Mouse (Mus musculus) neural tube, embryonic 13.5 days (tissue): Measurements from ENCODE around the gene Foxa1. TPM values are rescaled to one million over a fixed set of nuclear protein-coding genes. Genes with fewer than 3 reads are reported as not detected.

Experiments
- ATAC-seq: fragments of 200-750 bp; cut with Nextera tagmentation; 2 replicates; pipeline ENCODE4 v1.8.0; 2017; ENCODE audit warnings: low read depth, mild to moderate bottlenecking, moderate TSS enrichment, moderate library complexity
- H3K27ac ChIP-seq: fragments of 300-500 bp; sonication (generic); replicated peaks from 2 replicates; pipeline ENCODE4 v1.5.1; 2015; ENCODE audit warnings: moderate library complexity, mild to moderate bottlenecking, inconsistent platforms
- H3K27me3 ChIP-seq: fragments of 300-500 bp; sonication (generic); 2 replicates; pipeline ENCODE4 v1.6.1; 2015; ENCODE audit warnings: mild to moderate bottlenecking, inconsistent platforms
- H3K36me3 ChIP-seq: fragments of 300-500 bp; sonication (generic); 2 replicates; pipeline ENCODE4 v1.6.1; 2015; ENCODE audit warnings: mild to moderate bottlenecking, inconsistent platforms
- H3K4me1 ChIP-seq: fragments of 300-500 bp; sonication (generic); replicated peaks from 2 replicates; pipeline ENCODE4 v1.6.1; 2015; ENCODE audit warnings: inconsistent platforms
- H3K4me2 ChIP-seq: fragments of 300-500 bp; sonication (generic); 2 replicates; pipeline ENCODE4 v1.6.1; 2015; ENCODE audit warnings: inconsistent platforms, mild to moderate bottlenecking, moderate library complexity
- H3K4me3 ChIP-seq: fragments of 300-500 bp; sonication (generic); 2 replicates; pipeline ENCODE4 v1.5.1; 2015; ENCODE audit warnings: mild to moderate bottlenecking, inconsistent platforms
- H3K9ac ChIP-seq: fragments of 300-500 bp; sonication (generic); 2 replicates; pipeline ENCODE4 v1.6.1; 2015; ENCODE audit warnings: moderate library complexity, mild to moderate bottlenecking, inconsistent platforms
- H3K9me3 ChIP-seq: fragments of 300-500 bp; sonication (generic); 2 replicates; pipeline ENCODE4 v1.6.1; 2016; ENCODE audit warnings: inconsistent platforms
- WGBS: fragments of 180-500 bp; shearing (Covaris S2); methylation state at CpG from one replicate; pipeline ENCODE4 v1.1.7; 2015; 5-methylcytosine and 5-hydroxymethylcytosine counted together
- polyA plus RNA-seq: library from polyadenylated mRNA; unstranded; fragments of >200 nt; fragmentation: Nextera tagmentation; extraction: Ambion mirVana; gene quantifications from 2 replicates; pipeline ENCODE4 v1.2.1, GENCODE M21; 2015

Gene Foxa1
- polyA plus RNA-seq, 1 experiment from 2014 or later = 0.74 TPM

- peaks cover 99% of the 10 kb centered on the region for H3K27me3 ChIP-seq
- no peaks in the 10 kb centered on the region for H3K9me3 ChIP-seq
- H3K4me2 ChIP-seq = no peak overlapping the region
- no peak overlapping the region for H3K4me3 ChIP-seq
- no peaks in the 10 kb centered on the region for H3K36me3 ChIP-seq
- no peak overlapping the region for H3K27ac ChIP-seq
- ATAC-seq = no peak
- WGBS = under 1% methylated on average over 20 of the region's 20 CpGs
- H3K9ac ChIP-seq = no peak overlapping the region
- H3K4me1 ChIP-seq = peaks cover 15% of the 10 kb centered on the region
Observed at GRCm38 (mm10) chr12:57548352-57548980, 1.8 kb upstream of the Foxa1 start.

DNA sequence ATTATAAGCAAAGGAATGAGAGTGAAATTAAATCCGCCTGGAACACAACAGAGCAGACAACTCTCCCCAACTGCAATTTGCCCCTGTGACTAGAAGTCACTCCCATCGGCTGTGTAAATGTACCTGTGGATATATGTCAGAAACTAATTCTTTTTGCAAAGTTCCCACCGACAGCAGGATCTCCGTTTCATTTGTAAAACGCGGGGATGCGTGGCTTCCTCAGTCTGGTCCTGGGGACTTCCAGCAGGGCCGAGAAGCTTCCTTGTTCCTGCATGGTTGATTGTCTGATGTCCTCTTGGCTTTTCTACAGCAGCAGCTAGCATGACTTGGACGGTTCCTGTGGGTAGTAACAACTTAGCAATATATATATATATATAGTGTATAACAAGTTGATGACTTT lies 1.2 kb upstream of the Foxa1 start:
- no peak overlapping the region for H3K4me3 ChIP-seq

GRCm38 (mm10) chr12:57545371-57546241 lies 1.1 kb downstream of the Foxa1 start:
- Histone ChIP-seq H3K4me2 (peak overlapping the region; percentile 64), H3K27ac (no peak overlapping the region), H3K9ac (peak overlapping the region; percentile 43; the same call in 1 of the 2 replicates), H3K4me3 (peak overlapping the region; percentile 43), H3K36me3 (no peaks in the 10 kb centered on the region), H3K27me3 (peaks cover 99% of the 10 kb centered on the region), H3K4me1 (peaks cover 27% of the 10 kb centered on the region), H3K9me3 (no peaks in the 10 kb centered on the region)
- 0 out of 2 replicates have a peak, but pooled peaks have one; percentile 25 for ATAC-seq
- under 1% methylated on average over 82 of the region's 106 CpGs for WGBS

More for the DNA sequence above, 1.2 kb upstream of the Foxa1 start:
- Histone ChIP-seq H3K9me3 (no peaks in the 10 kb centered on the region), H3K27ac (no peak overlapping the region), H3K4me2 (no peak overlapping the region), H3K9ac (no peak overlapping the region), H3K36me3 (no peaks in the 10 kb centered on the region), H3K4me1 (peaks cover 17% of the 10 kb centered on the region), H3K27me3 (peaks cover 99% of the 10 kb centered on the region)
- WGBS = 1% methylated on average over 9 of the region's 9 CpGs
- ATAC-seq = no peak

- Histone ChIP-seq H3K4me3 (peak overlapping the region; percentile 43), H3K27ac (no peak overlapping the region), H3K4me1 (peaks cover 27% of the 10 kb centered on the region), H3K4me2 (peak overlapping the region; percentile 64), H3K9me3 (no peaks in the 10 kb centered on the region), H3K27me3 (peaks cover 96% of the 10 kb centered on the region), H3K36me3 (no peaks in the 10 kb centered on the region), H3K9ac (no peak overlapping the region)
- ATAC-seq = no peak
- WGBS = 2% methylated on average over 31 of the region's 31 CpGs
Observed at GRCm38 (mm10) chr12:57544641-57545370, 1.9 kb downstream of the Foxa1 start.

DNA sequence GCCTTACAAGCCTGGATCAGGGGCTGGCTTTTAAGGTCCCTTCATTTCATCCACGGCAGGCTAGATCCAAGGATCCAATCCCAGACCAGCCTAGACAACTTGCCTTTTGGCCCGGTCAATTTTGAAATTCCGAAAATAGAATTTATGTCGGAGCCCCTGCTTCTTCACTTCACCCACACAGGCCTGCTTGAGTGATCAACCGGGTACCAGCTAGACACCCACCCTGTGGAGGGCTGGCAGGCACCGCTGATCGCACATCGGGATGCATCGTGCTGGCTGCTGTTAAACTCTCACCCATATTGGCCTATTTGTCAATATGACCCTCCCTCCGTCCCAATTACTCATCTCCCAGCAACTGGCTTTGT lies 3.1 kb downstream of the Foxa1 start:
- H3K27ac ChIP-seq = no peak overlapping the region
- H3K4me3 ChIP-seq = 0 out of 2 replicates have a peak overlapping the region, but pooled peaks have one; percentile 8
- H3K27me3 ChIP-seq = peaks cover 96% of the 10 kb centered on the region
- H3K9me3 ChIP-seq = no peaks in the 10 kb centered on the region
- 0 out of 2 replicates have a peak overlapping the region, but pooled peaks have one; percentile 26 for H3K4me2 ChIP-seq
- under 1% methylated on average over 10 of the region's 10 CpGs for WGBS
- H3K4me1 ChIP-seq = peaks cover 33% of the 10 kb centered on the region
- H3K9ac ChIP-seq = no peak overlapping the region
- ATAC-seq = no peak
- H3K36me3 ChIP-seq = no peaks in the 10 kb centered on the region

DNA sequence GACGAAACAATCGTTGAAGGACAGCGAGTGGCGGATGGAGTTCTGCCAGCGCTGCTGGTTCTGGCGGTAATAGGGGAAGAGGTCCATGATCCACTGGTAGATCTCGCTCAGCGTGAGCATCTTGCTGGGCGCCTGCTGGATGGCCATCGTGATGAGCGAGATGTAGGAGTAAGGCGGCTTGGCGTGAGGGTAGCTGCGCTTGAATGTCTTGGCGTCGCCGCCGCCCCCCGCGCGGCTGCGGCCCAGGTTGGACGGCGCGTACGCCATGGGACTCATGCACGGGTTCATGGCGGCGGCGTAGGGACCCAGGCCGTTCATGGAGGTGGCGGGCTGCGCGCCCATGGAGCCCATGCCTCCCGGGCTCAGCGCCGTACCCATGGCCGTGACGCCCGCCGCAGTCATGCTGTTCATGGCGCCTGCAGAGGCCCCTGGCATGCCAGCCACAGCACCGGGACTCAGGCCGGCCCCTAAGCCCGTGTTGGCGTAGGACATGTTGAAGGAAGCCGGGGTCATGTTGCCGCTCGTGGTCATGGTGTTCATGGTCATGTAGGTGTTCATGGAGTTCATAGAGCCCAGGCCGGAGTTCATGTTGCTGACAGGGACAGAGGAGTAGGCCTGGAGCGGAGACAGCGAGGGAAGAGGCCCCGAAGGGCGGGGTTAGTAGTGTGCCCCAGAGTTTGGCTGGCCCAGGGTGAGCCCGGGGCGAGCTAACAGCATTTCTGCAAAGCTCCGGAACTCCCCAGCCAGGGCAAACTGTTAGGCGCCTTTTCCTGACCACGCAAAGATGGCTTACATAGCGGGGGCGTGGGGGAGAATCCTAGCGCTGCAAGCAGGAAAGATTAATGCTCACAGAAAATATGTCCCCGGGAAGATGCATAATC lies 3.7 kb downstream of the Foxa1 start:
- no peak for ATAC-seq

DNA sequence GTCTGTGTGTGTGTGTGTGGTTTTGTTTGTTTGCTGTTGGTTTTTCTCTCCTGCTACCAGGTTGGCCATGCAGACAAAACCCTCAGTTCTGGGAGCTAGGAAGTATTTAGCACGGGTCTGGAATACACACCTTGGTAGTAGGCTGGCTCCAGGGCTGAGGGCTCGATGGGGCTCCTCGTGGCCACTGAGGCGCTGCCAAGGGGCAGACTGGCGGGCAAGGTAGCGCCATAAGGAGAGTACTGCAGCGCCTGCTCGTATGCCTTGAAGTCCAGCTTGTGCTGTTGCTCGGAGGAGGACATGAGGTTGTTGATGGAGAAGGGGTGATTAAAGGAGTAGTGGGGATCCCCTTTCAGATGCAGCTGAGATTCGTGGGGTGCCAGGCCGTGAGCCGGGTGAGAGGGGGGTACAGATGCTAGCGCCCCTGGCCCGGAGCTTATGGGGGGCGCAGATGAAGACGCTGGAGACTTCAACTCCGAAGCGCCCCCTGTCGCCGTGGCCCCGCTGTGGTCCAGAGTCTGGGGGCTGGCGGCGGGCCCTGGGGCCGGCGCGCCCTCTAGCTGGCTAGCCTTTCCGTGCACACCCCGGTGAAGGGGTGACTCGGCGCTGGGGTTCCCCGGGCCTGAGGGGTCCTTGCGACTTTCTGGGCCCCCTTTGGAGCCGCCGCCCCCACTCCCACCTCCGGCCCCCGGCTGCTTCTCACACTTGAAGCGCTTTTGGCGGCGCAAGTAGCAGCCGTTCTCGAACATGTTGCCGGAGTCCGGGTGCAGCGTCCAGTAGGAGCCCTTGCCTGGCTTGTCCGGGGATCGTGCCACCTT lies 4.6 kb downstream of the Foxa1 start:
- 2% methylated on average over 46 of the region's 46 CpGs for WGBS
- Histone ChIP-seq H3K27me3 (peaks cover 93% of the 10 kb centered on the region), H3K9ac (no peak overlapping the region), H3K27ac (no peak overlapping the region), H3K4me3 (peak overlapping the region; percentile 8; the same call in 1 of the 2 replicates), H3K4me2 (peak overlapping the region; percentile 26; the same call in 1 of the 2 replicates), H3K4me1 (peaks cover 36% of the 10 kb centered on the region), H3K9me3 (no peaks in the 10 kb centered on the region), H3K36me3 (no peaks in the 10 kb centered on the region)
- ATAC-seq = peak; percentile 28; the same call in 1 of the 2 replicates

More for the DNA sequence above, 3.7 kb downstream of the Foxa1 start:
- Histone ChIP-seq H3K9me3 (no peaks in the 10 kb centered on the region), H3K27me3 (peaks cover 96% of the 10 kb centered on the region), H3K4me2 (peak overlapping the region; percentile 26), H3K27ac (no peak overlapping the region), H3K4me1 (peaks cover 36% of the 10 kb centered on the region), H3K4me3 (peak overlapping the region; percentile 8; the same call in 1 of the 2 replicates), H3K36me3 (no peaks in the 10 kb centered on the region), H3K9ac (no peak overlapping the region)
- 1% methylated on average over 63 of the region's 63 CpGs for WGBS

DNA sequence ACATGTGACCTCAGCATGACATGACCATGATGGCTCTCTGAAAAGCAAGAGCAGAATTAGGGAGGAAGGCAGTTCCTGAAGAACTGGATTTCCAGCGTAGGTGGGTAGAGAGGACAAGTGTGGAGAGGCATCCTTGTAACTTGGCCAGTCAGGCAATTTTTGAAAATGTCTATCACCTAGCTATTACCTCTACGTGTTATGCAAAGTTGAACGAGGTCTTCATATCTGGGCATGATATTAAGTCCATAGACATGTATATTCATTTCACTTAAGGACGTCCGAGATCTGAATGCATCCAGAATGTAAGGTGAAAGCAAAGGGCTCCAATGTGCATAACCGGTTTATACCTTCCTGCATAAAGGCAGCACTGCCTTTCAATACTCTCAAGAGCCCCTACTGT lies 5.6 kb downstream of the Foxa1 start:
- Histone ChIP-seq H3K27ac (no peak overlapping the region), H3K9me3 (no peaks in the 10 kb centered on the region), H3K36me3 (no peaks in the 10 kb centered on the region), H3K9ac (no peak overlapping the region), H3K4me3 (no peak overlapping the region), H3K4me2 (no peak overlapping the region), H3K4me1 (peaks cover 31% of the 10 kb centered on the region), H3K27me3 (peaks cover 93% of the 10 kb centered on the region)
- 4% methylated on average over 6 of the region's 6 CpGs for WGBS
- ATAC-seq = no peak

GRCm38 (mm10) chr12:57539551-57539985 lies 7.1 kb downstream of the Foxa1 start:
- Histone ChIP-seq H3K4me1 (peaks cover 28% of the 10 kb centered on the region), H3K36me3 (no peaks in the 10 kb centered on the region), H3K9ac (no peak overlapping the region), H3K4me2 (0 out of 2 replicates have a peak overlapping the region, but pooled peaks have one; percentile 42), H3K4me3 (no peak overlapping the region), H3K27ac (no peak overlapping the region), H3K27me3 (peaks cover 94% of the 10 kb centered on the region), H3K9me3 (no peaks in the 10 kb centered on the region)
- no peak for ATAC-seq
- 0% methylated on average over 10 of the region's 10 CpGs for WGBS
